Mouse (Mus musculus): ENCODE measurements around the gene Gm960.
"Not testable (repeated sequence)": the region's sequence is repeated elsewhere in the genome, so short reads cannot be mapped to it uniquely, and the experiment has no call there.

Gm960 gene

DNA sequence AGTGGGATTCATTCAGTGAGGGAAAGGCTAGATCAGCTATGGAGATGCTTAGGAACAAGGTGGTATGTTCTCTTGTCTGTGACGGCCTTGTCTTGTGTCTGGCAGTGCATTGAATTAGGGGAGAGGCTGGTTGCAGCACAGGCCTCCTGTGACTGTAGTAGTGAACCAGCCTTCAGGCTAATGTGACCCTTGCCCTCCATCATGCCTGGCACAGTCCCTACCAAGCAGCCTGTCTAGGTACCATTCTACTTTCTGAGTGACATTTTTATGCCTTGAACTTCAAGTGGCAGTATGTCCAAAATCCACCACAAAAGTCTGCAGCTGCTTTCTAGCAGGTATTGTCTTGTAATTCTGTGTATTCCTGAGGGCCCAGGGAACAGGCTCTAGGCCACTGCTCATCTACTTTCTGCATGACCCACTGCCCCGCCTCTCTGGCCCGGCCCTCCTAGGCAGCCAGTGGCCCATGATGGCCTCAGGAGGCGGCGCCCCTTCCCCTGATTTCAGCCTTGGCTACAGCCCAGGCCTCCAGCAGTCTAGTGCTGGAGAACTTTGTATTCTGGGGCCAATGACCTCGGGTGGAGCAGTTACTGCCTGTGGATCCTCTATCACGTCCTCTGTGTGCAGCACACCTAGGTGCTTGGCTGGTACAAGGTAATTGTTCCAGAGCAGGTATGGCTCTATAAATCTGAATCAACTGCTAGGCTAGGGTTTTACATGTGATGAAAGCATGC is 104.5 kb downstream of the Gm960 start:
- no peak for DNase-seq (ENCODE audit: low spot score in 2 of 2)

DNA sequence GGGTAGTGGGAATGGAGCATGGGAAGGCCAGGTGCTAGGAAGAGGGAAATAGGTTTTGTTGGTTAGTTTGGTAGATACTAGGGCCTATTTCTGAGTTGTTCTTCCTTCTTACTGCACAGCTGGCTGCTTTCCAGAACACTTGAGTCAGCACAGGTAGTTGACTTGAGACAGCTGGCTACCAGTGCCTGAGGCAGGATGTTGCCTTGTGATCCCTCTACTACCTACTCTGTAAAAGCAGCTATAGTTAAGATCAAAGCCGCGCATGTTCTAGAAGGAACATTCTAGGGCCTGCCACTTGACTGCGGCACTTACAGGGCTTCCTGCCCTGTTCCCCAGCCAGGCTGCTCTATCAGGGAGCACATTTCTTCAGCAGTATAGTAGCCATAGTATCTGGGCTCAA is 108.4 kb downstream of the Gm960 start:
- no peak for DNase-seq (ENCODE audit: low spot score in 2 of 2)

DNA sequence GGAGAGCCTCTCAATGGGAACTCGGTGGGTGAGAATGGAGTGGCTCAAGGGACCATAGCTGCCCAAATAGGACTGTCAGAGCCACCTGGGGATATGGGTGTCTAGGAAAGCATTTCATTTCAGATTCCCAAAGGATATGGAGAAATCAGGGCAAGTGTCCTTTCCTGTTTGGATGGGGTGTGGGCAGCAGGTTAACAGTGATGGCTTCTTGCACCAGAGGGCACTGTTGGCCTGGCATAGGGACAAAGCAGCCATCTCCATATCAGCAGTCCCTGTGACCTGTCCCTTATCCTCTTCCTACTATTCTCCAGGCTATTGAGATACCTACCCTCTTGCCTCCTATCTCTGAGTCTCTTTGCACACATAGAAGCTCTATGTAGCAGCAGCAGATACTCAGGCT is 109.4 kb downstream of the Gm960 start:
- DNase-seq (ENCODE audit: low spot score in 2 of 2): no peak

DNA sequence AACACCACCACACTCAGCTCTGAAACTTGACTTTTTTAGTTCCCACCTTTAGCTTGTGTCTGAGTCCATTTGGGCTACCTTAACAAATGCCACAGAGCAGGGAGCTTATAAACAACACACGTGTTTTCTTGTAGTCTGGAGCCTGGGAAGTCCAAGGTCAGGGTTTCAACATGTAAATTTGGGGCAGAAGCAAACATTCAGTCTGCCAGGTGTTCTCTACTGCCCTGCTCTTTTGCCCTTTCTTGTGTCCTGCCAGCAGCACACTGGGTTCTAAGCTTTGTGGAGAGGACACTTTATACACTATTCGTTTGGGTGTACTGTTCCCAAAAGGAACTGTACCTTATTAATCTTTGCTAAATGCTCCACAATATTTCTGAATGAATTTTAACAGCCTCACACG is 110.0 kb downstream of the Gm960 start:
- DNase-seq (ENCODE audit: low spot score in 2 of 2): no peak

DNA sequence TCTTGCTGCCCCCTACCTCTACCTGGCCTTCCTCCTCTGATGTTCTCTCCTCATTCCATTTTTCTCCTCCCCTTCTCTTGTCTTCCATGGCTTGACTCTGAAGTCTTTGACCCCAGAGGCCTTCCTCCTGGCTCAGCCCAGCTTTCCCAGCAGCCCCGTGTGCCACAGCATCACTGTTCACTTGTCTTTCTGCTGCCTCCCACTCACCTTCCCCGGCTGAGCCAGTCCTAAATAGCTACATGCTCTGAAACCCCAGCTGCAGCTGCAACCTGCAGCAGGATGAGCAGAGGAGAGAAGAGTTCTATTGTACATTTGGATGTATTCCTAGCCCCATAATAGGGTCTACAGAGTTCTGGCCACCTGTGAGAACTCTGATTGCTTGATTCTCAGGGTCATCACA is 111.0 kb downstream of the Gm960 start:
- no peak for DNase-seq (ENCODE audit: low spot score in 2 of 2)

DNA sequence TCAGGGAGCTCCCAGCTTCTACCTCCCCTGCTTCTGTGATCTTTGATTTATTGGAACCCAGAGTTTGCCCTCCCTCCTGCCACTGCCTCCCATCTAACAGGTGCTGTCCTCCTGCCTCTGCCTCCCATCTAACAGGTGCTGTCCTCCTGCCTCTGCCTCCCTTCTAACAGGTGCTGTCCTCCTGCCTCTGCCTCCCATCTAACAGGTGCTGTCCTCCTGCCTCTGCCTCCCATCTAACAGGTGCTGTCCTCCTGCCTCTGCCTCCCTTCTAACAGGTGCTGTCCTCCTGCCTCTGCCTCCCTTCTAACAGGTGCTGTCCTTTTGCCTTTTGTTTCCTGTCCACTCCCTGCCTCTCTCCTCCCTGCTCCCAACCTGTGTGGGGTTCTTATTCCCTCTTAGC is 111.7 kb downstream of the Gm960 start:
- DNase-seq (ENCODE audit: low spot score in 2 of 2): not testable (repeated sequence)

DNA sequence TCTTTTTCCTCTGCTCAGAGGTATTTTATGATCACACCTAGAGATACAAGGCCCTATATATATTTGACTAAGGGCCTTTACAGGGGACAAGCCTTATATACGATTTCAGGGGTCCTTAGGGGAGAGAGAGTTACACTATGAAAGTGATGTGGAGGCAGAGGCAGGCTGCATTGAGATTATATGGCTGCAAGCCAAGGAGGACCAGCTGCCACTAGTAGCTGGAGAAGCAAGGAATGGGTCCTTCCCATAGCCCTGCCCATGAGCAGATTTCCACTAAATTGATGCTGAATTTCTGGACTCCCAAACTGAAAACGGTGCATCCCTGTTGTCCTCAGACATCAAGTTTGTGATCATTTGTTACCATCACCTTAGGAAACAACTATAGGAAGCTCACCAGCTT is 114.6 kb downstream of the Gm960 start:
- no peak for DNase-seq (ENCODE audit: low spot score in 2 of 2)

DNA sequence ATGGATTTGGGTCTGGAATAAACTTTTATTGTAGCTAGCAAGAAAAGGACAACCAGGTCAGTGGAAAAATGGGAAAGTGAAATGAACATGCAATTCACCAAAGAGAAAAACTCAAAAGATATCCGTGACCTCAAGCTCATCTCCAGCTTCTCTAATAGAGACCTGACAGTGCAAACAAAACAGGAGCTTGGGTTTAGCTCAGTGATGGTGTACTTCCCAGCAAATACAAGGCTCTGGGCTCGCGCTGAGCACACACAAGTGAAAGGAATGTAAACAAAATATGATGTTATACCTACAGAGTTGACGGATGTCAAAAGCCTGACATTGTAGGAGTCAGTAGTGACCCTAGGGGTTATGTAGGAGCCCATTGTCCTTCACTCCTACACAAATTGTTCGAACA is 119.2 kb downstream of the Gm960 start:
- no peak for DNase-seq (ENCODE audit: low spot score in 2 of 2)

DNA sequence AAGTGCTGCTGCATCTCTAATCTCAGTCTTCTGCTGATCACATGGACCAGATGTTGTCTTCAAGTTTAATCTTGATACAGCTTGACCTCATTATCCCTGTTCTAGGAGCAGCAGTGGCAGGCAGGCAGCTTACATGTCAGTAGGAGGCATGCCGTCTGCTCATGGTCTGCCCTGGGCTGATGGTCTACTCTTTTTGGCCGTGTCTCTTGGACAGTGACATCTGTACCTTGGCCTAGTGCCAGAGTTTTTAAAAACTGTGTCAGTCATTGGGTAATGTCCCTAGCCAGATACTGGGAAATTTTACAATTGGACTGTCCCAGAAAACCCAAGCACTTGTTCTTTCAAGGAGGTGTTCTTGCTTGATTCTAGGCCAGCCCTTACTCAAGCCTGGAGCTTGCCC is 119.7 kb downstream of the Gm960 start:
- no peak for DNase-seq (ENCODE audit: low spot score in 2 of 2)

Data from urinary bladder, adult 18-20 months (tissue).